Mouse (Mus musculus) E14TG2a.4 (cell line): Measurements from ENCODE around the gene Vwde.

Source experiments
- CTCF ChIP-seq: conservative IDR thresholded peaks from 2 replicates; pipeline ENCODE4 v1.5.1; 2014; ENCODE audit warnings: low read length
- NANOG ChIP-seq: IDR thresholded peaks from 2 replicates; pipeline ENCODE4 v1.6.1; 2014; ENCODE audit warnings: borderline replicate concordance, low read length, mixed read lengths
- POU5F1 ChIP-seq: IDR thresholded peaks from 2 replicates; pipeline ENCODE4 v1.6.1; 2014; ENCODE audit warnings: low read length, borderline replicate concordance

GRCm38 (mm10) chr6:13186836-13187235 lies 37.9 kb downstream of the Vwde start:
- TF ChIP-seq CTCF (no peak), POU5F1 (no peak), NANOG (no peak)
